Mouse (Mus musculus) right cerebral cortex, adult 2 months (tissue): ENCODE results near the gene Gm17018.

Experiments used
- DNase-seq, 2 experiments: peaks; one replicate each; pipeline ENCODE4 v3.0.0; 2021 to 2022; ENCODE audit warnings: low spot score in 2 of 2

Gene Gm17018

DNA sequence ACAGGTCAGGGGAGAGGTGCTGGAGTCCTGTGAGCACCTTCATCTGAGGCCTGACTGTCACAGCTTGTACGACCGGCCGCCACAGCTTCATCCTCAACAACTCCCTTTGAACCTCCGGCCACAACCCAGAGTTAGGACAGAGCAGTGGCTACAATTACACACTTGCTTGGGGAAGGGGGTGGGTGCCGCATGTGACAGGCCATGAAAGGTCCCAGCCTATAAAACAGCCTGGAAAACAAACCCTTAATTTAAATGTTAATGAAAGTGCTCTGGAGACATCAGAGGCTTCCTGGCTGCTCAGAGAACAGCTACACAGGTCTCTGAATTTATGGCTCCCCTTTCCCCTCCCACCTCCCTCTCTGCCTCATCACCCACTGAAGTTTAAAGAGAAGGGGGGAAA, 61.7 kb downstream of the Gm17018 start:
- DNase-seq, result no peak

DNA sequence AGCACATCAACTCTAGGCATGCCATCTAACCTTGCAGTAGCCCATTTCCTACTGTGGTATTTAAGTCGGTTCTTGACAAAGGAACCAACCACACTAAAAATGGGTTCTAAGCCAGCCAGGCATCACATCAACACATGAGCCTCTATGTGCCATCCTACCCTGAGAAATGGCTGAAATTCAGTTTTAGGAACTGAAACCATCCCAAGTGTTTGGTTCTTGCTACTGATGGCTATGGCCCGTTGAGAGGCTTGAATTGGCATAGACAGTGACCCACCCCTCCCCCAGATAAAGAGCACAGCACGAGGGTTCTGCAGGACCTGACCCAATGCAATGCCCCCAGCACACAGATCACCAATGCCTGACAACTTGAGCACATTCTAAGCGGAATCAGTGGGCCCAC, 63.3 kb downstream of the Gm17018 start:
- no peak for DNase-seq

DNA sequence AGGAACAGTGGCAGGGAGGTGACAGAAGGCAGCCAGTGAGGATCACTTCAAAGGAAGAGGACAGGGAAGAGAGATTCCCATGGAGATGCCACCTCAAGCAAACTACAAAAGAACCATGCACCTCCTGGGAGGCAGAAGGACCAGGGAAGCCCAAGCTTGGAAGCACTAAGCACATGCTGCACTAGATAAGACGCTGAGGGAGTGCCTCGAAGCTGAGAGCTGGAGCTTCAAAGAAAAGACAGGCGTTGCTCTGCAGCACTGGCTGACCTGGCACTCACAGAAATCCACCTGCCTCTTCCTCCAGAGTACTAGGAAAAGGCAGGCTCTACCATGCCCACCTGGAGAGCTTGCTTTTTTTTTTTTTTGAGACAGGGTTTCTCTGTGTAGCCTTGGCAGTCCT, 66.6 kb downstream of the Gm17018 start:
- no peak for DNase-seq

DNA sequence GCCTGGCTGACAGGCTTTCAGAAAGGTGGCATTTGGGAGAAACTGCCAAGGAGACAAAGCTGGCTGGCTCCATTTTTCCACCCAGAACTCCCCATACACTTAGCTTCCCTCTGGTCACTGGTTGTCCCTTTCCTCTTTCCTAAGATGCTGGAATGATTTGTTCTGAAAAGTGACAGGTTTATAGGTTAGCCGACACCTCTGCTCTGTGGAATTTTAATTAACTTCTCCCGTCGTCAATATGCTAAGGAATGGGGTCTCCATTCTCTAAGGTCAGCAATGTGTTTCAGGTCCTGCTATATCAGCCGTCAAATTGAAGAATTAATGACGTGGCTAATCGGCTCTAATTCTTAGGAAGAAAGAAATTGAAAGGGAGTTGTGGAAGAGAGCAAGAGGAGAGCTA, 68.2 kb downstream of the Gm17018 start:
- no peak for DNase-seq

DNA sequence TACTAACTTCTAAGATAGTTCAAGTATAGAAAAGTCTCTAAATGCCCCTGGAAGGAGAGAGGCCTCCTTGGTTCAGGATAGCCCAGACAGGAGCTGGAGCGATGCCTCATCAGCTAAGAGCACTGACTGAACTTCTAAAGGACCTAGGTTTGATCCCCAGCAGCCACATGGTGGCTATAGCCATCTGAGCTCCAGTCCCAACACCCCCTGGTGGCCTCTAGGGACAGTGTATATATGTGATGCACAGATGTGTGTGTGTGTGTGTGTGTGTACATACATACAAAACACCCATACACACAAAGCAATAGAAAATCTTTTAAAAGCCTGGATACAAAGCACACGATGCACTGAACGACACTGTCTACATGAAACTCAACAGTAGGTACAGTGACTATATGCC, 68.8 kb downstream of the Gm17018 start:
- DNase-seq, result no peak
